Mouse (Mus musculus) C3H10T1/2 (cell line): Measurements from ENCODE around the gene Cabp7. TPM values are rescaled to one million over a fixed set of nuclear protein-coding genes. Genes with fewer than 3 reads are reported as not detected.

Source experiments
- polyA plus RNA-seq, 2 experiments: library from polyadenylated mRNA; unstranded; fragments of >200 nt; fragmentation: generic; extraction: Trizol; gene quantifications; one replicate each; pipeline ENCODE4 v1.2.1; 2012; ENCODE audit warnings: missing spikeins in 2 of 2

Cabp7 gene
- under 1 TPM; 0.09 to 0.21 TPM for polyA plus RNA-seq

DNA sequence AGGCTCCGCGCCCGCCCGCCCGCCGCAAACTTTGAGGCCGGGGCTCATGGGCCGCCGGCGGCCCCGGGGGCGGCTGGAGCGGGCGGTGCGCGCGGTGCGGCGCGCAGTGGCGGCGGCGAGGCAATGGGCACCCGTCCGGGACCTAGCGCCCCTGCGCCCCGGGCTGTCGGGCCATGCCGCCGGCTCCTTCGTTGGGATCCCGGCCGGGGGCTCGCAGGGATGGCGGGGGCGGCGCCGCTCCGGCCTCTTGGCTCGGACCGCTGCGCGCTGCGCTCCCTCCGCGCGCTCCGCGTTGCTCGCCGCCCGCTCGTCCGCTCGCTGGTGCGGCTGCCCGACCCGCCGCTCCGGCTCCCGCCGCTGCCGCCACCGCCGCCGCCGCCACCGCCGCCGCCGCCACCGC, at the start of gene Cabp7:
TSS of gene Cabp7 (minus strand) at position 46 of the 400 bp plus-strand sequence.

DNA sequence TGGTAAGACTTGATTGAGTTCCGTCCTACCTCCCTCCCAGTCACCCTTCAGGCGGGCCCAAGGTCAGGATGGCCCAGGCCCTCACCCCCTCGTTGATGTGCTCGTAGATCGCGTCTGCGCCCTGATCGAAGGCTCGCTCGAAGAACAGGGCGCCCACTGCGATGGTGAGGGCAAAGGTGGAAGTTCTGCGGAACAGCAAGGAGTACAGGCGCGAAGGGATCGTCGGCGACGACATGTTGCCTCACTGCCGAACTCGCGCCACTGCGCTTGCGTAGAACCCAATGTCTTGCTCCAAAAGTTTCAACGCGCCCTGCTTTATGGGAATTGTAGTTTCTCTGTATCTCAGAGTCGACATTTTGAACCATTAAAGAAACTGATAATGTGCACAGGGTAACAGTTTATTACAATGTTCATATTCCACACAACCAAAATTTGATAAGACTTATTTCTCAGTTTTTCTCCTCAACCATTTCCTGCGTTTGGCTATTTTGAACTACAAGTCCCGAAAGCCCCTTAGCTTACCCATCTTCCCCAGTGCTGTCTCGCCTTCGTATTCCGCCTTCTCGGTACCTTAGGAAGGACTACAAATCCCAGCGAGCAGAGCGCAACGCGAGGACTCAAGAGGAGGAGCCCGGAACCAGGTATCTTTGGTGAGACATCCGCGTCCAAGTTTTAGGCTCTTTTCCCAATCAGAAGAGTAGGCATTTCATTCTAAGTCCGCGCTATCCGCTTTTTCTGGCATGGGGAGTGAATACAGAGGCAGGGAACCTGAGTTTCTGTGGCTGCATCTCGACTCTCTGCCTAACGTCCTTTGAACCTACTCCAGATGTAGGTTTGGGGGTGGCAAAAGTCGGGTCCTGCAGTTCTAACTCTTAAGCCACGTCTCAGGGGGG, 42.3 kb downstream of the Cabp7 start, which contains the start of the genes Uqcr10 and Zmat5:
TSS of gene Uqcr10 (minus strand) at position 271 of the 893 bp plus-strand sequence.
TSS of gene Zmat5 (plus strand) at position 607 of the 893 bp plus-strand sequence.

Other genes starting within 250 kb of the Cabp7 start
- 10 to 100 TPM in 1 of 2 experiments, 1 to 10 TPM in 1; 3.7 to 27.7 TPM for gene Mtmr3, start 151.9 kb downstream of the Cabp7 start, polyA plus RNA-seq
- not detected for gene Gm11032, start 126.7 kb downstream of the Cabp7 start, polyA plus RNA-seq
- gene Ascc2, start 109.0 kb downstream of the Cabp7 start, polyA plus RNA-seq = 10 to 100 TPM; 23.3 to 24.8 TPM
- 1,000 to 10,000 TPM in 1 of 2 experiments, 100 to 1,000 TPM in 1; 830 to 1,141 TPM for gene Uqcr10, start 42.4 kb downstream of the Cabp7 start, polyA plus RNA-seq
- gene Zmat5, start 42.1 kb downstream of the Cabp7 start, polyA plus RNA-seq = 10 to 100 TPM; 51.7 to 78.9 TPM
- gene Nf2, start 102.8 kb upstream of the Cabp7 start, polyA plus RNA-seq = 10 to 100 TPM in 1 of 2 experiments, 1 to 10 TPM in 1; 9.6 to 38.1 TPM
- gene Nipsnap1, start 127.2 kb upstream of the Cabp7 start, polyA plus RNA-seq = 10 to 100 TPM in 1 of 2 experiments, 1 to 10 TPM in 1; 6.7 to 11.4 TPM
- gene Thoc5, start 148.5 kb upstream of the Cabp7 start, polyA plus RNA-seq = 10 to 100 TPM; 35.7 to 37.1 TPM
- under 1 TPM in 1 of 2 experiments, not detected in 1; 0.04 TPM for gene Nefh, start 201.3 kb upstream of the Cabp7 start, polyA plus RNA-seq
- gene Ap1b1, start 240.0 kb upstream of the Cabp7 start, polyA plus RNA-seq = 10 to 100 TPM; 25.8 to 50.7 TPM